Mouse (Mus musculus): ENCODE measurements around the gene Lman2.

DNA sequence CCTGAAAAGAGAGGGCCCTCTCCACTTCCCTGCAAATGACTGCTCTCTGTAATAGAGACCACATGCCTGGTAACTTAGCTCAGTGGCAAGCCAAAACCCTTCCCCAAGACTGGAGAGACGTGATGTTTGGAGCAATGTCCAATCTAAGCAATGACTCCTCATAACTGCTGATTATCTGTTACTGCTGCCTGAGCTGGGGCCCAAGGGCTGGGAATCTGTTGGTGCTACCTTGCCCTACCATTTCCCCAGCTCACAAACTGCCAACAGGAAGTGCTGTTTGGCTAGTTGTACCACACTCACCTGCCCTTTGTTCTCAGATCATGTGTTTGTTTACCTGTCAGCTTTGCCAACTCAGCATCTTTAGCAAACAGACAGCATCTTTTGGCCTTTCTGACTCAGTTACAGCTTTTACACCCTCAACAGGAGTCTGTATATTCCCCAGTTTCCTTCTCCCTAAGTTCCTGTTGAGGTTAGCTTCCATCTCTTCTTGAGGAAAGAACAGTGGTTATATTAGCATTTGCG is 47.6 kb downstream of the Lman2 start:
- TF ChIP-seq CTCF (IDR thresholded peaks at IDR 0.05; ENCODE audit: low read depth) (no peak), EP300 (IDR thresholded peaks at IDR 0.05; ENCODE audit: low read depth) (no peak)

Measured in heart, postnatal 0 days (tissue).